Mouse (Mus musculus): ENCODE data around the gene Jmjd6.

The Jmjd6 gene

DNA sequence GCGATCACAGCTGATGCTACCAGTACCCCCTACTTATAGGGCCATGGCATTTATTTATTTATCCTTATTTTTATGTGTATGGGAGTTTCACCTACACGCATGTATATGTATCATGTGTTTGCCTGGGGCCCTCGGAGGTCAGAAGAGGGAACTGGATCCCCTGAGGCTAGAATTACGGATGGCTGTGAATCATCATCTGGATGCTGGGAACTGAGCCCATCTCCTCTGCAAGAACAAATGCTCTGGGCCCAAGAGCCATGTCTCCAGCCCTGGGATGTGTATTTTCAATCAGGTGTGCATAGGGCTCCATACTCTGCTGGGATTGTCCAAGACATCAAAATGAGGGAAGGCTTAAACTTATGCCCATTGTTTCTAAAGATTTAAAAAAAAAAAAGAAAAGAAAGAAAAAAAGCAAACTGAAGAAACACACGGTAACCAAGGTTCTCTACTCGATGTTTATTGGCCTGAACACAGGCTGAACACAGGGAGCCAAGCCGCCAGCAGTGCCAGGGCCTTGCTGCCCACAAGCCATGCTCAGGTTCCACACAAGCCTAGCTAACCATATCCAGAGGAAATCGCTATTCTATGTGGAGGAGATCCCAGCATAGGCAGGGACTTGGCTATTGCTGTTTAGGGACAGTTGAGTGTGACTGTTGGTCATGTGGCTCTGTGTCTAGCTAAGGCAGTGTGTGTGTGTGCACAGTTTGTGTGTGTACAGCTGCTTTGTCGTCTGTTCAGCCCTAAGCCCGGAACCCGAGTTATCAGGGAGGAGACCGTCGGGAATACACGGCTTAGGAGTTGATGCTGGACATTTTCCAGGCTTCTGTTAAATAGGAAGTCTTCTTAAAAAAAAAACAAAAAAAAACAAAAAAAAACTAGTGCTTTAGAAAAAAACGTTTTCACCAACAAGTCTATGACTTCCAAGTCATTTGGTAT lies 36.8 kb downstream of the Jmjd6 start:
- peak; percentile 37 to 50 for DNase-seq

DNA sequence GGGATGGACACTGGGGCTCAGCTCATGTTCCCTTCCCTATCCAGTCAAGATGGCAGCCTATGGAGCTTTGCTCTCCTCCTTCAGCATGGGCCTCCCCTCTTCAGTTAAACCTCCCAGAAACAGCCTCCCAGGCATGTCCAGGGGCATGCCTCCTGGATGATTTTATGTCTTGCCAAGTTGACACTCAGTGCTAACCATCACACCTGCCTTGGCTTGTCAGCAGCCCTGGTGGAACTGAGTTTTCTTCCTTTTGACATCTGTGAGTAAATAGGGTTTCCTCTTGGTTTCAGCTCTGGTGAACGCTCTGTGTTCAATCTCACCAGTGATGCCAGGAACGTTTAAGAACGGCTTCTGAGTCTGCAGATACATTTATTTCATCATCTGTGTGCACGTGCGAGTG lies 40.5 kb downstream of the Jmjd6 start:
- no peak for DNase-seq

DNA sequence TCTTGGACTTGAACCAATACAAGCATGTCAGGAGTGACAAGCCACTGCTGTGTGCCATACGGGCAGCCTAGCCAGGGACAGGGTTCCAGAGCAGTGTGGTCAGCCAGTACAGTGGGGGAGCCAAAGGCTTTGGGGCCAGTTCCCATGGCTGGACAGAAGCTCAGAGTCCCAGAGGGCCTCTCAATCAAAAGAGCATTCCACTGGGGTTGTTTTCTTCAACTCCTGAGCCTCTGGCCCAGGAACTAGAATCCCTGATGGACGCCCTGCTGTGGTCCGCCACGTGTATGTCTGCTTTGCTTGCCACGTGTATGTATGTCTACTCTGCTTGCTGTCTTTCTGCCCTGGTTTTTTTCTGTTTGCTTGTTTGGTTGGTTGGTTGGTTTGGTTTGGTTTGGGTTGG lies 42.1 kb downstream of the Jmjd6 start:
- no peak for DNase-seq

DNA sequence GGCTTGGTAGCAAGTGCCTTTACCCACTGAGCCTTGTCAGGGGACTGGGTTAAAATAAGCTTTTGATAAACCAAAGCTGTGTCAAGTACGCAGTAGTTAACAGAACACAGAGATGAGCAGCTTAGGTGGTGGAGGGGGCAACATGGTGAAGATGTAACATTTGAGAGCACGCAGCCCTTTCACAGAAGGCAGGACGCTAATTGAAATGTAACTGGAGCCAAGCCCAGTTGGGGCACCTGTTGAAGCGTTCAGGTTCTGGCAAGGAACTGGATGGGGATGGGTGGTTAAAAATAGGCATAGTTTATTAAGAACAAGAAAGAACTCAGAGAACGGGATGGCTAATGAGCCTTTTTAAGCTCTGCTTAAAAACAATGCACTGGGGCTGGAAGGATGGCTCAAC lies 43.9 kb downstream of the Jmjd6 start:
- DNase-seq, result peak; percentile 86 to 92
